Mouse (Mus musculus) CD4-positive helper T cell, adult 2 months (primary cell): ENCODE data around the gene Mpig6b.

Experiments
- DNase-seq: peaks from one replicate; pipeline ENCODE4 v3.0.0-alpha.2; 2012; ENCODE audit warnings: low read depth, missing footprints, low spot score

Mpig6b gene

DNA sequence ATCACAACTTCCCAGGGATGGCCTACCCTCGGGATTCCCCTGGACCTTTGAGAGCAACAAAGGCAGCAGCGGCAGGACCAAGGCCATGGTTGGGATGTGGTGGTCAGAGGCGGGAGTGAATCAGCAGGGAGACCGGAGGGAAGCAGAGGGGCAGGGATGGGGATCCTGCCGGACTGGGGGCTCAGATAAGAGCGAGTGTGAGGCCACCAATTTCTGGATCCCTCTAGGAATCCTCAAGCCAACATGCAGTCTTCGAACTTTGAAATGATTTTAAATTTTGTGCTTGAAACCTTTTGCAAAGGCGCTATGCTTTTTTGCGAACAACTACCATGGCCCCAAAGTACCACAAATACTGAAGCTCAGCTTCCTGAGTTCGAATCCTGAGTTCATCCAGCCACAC lies at the start of gene Mpig6b:
TSS of gene Mpig6b (minus strand) at position 101 of the 400 bp plus-strand sequence.
- no peak for DNase-seq

DNA sequence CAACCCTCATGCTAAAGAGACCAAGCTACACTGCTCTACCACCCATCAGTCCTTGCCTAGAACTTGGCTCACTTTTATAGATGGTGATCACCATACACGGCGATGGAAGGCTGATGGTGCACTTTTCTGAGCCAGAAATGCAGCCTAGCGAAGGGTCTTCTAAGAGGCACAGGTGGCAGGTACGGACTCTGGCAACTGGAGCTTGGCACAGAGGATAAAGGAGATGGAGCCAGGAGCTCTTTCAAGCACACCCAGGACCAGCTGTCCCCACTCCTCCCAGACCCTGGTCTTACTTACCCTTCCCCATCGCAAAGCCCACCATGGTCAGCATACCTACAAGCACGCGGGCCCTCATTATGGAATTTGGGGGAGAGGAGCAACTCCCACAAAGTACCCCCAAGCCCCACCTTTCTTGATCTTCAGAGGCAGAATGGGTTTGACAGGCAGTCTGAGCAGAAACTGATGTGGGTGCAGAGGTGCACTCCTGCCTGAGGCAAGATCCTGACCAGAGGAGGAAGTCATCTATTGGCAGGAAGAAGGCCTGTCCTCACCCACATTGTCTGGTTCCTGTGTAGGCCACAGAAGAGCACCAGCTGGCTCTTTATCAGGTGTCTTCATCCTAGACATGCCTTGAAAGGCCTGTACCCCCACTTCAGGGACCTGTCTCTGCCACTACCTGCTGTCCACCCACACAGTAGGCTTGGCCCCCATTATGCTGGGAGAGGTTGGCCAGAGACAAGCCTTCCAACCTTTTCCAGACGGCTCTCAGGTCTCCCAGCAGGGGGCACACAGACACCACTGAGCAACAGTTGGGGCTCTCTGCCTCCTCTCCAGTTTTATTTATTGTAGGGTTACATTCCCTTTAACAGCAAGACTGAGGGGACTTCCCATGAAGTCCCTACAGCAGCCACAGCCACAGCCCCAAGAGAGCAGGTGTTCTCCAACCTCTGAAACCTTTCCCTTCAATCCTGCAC lies 49.3 kb upstream of the Mpig6b start, which contains the start of gene Ly6g5b:
TSS of gene Ly6g5b (minus strand) at position 383 of the 974 bp plus-strand sequence.
- peak; percentile 59 for DNase-seq

DNA sequence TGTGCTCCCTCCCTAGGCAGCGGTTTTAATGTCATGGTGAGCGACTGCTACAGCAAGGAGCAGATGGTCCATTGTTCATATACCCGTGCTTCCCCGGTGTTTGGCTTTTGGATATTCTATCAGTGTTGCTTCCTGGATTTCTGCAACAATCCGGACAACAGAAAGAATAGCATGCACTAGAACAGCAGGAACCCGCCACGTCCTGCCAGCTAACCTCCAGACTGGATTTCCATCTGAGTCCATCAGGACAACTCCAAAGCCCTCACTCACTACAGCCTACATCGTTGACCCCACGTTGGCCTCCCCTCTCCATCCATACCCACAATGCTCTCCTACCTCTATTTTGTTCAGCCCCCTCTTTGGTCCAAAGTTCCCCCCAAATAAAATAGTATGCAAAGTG lies 45.8 kb upstream of the Mpig6b start:
- DNase-seq = no peak

DNA sequence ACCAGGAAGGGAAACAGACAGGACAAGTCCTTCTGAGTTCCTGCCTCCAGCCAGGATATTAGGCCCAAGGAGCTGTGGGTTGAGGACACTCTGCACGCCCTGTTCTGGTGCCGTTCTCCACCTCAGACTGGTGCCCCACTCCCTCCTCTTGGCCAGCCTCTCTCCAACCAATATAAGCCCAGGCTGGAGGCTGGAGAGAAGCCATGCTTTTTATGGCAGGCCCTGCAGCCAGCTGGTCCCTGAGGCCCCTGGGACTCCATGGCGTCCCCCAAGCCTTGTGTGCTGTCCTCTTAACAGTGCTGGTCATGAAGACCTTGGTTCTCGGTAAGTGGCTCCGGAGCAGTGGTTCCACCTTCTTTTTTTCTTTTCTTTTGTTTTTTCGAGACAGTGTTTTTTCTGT lies 42.1 kb upstream of the Mpig6b start, which contains the start of gene Ly6g5c:
TSS of gene Ly6g5c (plus strand) at position 183 of the 400 bp plus-strand sequence.
- DNase-seq = no peak

DNA sequence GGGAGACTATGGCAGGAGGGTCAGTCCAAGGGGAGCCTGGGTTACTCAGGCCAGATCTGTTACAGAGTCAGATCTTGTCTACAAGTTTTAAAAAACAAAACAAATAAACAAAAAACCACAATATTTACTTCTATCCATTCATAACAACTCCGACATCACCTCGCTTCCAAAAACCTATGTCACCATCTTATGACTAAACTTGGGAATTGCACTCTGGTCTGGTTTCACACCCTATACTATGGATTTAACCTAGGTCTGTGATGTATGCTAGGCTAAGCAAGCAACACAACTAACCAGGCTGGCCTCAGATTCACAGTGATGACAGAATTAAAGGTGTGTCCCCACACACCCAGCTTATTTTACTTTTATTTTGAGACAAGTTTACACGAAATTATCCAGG lies 40.5 kb upstream of the Mpig6b start:
- DNase-seq = no peak

DNA sequence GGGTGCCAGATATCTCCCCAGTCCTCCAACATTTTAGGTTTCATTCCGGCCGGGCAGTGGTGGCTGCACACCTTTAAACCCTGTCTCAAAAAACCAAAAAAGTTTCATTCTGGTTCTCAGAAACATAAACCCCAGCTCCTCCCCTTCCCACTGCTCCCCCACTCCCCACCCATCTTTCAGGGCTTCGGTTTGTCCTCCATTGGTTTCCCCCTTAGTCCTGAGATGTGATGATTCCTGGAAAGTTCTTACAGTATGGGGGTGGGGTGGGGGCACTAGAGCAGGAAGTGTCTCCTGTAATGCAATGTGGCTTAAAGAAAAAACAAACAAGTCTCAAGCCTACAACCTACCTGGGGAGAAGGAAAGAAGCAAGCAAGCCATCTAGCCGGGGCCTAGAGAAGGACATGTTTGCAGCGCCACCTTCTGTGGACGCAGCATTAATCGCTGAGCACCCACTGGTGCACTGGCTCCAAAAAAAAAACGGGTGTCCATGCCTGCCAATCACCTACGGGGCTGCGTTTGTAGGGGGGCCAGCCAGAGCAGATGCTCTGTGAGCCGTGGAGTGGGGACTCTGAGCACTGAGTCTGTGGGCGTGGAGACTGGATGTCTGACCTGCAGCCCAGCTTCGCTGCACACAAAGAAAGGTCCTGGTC lies 39.9 kb upstream of the Mpig6b start:
- DNase-seq = peak; percentile 39

DNA sequence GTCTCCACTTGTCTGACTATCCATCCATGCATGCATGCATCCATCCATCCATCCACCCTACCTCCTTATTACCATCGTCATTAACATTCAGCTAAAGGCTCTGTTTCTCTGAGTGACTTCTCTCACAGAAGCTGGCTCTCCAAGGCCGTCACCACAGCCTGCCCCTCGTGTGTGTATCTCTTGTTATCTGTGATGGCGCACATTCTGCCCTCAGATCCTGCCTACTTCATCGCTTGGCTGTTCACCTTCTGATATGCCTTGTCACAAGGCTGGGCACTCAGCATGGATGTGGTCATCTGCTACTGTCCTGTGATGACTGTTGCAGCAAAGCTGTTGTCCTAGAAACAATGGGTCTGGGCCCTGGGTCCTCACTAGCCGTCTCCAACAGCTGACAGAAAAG lies 38.8 kb upstream of the Mpig6b start:
- no peak for DNase-seq

DNA sequence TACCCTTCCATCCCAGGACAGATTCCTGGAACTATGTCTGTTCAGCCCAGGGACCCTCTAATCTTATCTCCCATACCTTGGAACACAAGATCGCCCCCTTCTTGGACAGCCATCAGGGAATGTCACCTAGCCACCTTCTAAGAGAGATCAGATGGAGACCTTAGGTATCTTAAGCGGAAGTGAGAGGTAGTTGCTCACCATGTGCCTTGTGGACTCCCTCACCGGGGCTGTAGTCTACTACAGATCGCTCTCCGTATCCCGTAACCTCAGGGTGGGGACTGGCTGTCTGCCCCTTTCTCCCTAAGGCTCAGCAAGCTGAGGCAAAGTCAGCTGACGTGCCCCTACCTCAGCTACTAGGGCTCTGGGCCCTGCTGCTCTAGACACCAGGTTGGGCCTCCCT lies 38.1 kb upstream of the Mpig6b start:
- no peak for DNase-seq

DNA sequence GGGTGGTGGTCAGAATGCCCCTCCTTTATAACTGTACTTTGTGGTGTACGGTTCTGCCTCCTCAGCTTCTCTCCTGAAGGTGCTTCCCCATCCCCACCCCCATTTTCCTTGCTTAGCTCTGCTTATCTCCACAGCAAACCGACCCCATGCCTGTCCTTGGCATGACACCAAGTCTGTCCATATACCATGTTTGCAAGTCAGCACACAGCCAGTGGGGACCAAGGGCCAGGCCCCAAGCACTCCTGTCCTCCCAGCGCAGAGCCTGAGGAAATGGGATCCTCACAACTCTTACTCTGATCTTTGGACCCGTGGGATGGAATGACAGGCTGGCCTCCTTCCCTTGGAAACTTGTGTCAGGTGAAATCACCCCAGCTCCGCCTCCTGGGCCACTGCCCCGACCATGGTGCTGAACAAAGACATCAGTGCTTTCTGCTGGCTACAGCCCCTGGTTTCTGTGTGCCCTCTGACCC lies 37.3 kb upstream of the Mpig6b start:
- DNase-seq = no peak

DNA sequence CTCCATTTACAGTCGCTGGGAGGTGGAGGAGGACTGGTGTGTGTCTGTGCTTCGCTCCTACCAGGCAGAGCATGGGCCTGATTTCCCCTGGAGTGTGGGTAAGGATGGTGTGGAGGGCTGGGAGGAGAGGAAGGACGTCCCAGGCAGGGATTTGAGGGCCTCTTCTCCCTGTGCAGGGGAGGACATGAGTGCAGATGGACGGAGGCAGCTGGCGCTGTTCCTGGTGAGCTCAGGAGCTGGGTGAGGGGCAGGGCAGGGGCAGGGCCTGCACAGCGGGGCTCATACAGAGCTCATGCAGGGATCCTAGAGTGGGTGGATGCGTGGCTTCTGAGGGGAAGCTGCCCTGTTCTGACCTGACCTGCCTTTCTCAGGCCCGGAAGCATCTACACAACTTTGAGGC lies 36.3 kb upstream of the Mpig6b start:
- DNase-seq = no peak

DNA sequence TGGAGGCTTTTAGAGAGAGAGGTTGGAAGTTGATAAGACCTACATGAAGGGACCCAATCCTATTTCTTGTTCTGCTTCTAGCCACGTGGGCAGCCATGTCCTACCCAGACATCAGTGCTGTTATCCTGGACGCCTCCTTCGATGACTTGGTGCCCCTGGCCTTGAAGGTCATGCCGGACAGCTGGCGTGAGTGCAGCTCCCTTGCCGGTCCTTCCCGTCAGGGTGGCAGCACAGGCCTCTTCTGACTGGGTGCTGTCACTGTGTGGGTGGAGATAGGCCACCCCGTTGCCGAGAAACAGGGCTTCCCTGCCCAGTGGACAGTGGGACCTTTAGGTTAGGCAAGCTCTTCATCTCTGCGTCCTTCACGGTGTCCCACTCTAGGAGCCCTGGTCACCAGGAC lies 35.2 kb upstream of the Mpig6b start:
- no peak for DNase-seq

DNA sequence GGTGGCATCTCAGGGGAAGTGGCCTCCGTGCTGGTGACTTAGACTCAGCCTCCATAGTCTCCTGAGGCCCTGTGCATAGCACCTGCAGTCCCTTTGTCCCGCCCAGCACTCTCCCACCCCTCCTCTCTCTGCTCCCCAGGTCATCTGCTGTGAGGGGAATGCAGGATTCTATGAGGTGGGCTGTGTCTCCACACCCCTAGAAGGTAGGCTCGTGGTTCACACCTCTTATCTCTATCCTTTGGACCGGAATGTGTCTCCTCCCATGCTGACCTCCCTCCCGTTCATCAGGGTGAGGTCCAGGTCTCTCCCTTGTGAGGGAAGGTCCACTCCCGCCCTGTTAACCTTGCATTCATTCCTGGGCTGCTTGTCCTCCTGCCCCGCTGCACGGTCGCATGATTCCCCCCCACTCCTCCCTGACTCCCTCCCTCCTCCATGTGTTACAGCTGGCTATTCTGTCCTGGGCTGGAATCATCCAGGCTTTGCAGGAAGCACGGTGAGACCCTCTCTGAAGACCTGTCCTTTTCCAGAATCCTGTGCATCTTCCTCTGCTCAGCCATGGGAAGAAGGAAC lies 34.3 kb upstream of the Mpig6b start:
- DNase-seq = no peak

DNA sequence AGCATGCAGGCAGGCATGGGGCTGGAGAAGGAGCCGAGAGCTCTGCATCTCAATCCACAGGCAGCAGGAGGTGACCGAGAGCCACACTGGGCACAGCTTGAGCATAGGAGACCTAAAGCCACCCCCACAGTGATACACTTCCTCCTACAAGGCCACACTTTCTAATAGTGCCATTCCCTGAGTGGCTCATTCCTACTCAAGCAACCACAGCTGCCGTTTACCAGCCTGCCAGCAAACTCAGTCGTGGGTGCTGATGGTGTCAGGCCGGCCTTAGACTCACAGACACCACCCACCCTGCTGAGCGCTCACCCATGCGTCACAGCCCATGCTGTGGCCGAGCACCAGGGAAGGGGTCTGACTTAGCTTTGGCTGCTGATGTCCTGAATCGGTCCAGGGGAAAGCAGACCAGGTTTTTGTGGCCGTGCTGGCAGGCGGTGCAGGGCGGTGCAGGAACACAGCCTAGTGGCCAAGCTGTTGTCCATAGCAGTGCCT lies 31.2 kb upstream of the Mpig6b start:
- no peak for DNase-seq

DNA sequence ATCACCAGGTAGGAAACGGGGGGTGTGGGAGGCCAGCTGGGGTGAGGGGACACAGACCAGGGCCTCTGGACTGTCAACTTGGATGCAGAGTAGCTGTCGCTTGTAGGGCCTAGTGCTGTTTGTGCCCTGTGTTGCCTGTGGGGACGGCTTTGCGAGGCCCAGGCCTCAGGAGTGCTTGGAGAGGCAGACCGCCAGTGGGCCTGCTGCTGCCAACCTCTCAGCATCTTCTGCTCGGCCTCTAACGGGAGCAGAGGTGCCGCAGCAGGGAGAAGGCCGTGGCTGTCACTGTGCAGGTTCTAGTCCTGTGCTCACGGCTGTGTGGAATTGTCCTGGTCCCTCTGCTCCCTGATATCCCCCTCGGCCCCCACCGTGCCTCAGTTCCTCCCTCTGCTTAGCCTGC lies 30.6 kb upstream of the Mpig6b start:
- no peak for DNase-seq

DNA sequence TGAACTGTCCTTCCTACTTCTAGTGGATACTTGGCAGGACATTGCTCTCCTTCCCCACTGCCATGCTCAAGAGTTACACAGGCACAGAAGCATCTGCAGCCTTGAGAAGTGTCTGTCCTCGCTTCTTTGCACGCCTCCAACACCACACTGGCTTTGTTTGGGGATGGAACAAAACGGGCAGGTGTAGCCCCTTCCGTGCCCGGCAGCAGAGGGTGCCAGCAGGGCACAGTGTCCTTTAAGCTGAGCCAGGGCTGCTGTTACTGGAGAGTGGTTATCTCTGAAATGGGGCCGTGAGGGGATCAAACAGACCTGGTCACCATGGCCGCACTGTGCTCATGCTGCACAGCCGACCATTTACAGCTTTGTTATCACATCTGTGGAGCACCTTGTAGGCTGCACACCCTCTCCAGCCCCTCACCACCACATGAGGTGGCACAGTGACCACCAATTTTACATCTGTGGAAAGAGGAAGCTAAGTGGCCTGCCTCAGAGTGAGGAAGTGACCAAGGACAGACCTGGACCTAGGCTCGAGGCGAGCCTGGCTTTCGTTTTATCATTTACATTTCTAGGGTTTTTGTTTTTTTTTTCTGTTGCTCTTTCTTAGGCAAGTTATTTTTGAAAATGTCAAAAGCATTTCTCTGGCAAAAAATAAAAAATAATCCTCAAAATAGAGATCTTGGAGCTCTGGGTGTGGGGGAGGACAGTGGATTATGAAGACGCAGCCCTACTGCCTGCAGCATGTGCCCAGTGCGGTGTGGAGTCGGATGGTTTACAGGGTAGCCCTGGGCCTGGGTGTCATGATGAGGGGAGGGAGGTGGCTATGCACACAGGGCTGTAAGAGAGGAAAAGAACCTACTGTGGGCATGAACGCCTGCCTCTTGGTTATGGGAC lies 28.7 kb upstream of the Mpig6b start:
- no peak for DNase-seq

DNA sequence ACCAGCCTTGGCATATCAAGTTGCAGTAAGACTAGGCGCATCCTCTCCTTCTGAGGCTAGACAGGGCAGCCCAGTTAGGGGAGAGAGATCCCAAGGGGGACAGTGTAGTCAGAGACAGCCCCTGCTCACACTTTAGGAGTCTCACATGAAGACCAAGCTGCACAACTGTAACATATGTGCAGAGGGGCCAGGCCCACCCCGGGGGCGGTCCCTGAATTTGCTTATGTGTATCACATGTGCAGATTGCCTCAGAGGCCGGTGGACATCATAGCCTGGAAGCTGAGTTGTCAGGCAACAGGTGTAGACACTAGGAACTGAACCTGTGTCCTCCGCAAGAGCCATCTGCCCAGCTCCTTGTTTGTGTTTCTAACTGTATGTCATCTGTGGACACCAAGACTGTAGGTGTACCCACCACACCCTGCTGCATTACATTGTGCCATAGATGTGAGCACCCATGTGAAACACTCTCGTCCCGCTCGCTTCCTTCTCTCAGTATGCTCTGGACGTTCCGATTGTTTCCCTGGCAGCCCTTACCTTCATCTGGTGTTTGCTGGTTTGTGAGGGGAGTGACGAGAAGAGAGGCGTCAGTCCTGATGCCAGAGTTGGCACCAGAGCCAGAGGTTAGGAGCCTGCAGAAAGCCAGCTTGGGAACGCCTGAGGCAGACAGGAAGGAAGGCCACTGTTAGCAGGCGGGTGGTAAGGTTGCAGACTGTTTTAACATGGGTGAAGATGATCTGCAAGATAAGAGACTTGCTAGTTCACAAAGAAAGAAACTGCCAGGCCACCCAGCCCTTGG lies 26.6 kb upstream of the Mpig6b start:
- DNase-seq = no peak

DNA sequence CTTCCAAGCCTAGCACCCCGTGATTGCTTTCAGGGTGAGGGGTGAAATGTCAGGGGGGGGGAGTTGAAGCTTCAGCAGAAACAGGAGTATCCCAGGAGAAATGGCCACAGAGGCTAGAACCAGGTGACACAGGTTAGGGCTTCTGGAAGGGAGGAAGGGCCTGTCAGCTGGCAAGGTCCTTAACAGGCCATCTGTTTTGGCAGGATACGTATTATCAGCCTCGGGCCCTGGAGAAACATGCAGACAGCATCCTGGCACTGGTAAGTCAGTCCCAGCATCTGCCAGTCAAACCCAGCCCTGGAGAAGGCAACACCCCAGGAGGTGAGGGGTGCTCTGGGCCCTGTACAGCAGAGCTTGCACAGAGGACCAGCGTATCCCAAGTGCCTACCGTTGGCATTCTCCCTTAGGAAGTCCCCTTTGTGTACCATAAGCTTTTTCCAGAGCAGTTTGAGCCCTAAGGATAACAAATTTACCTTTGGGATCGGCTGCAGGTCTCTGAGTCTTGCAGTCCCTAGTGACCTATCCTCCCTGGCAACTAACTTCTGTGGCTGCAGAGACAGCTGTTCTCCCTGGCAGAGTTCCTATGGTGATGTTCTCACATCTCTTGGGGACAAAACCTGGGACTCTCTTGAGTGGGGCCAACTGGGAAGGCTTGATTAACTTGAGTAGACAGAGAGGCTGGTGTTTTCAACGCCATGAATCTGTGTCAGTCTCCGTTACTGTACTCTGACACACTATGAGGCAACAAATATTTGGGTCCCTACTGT lies 24.4 kb upstream of the Mpig6b start:
- DNase-seq = no peak

DNA sequence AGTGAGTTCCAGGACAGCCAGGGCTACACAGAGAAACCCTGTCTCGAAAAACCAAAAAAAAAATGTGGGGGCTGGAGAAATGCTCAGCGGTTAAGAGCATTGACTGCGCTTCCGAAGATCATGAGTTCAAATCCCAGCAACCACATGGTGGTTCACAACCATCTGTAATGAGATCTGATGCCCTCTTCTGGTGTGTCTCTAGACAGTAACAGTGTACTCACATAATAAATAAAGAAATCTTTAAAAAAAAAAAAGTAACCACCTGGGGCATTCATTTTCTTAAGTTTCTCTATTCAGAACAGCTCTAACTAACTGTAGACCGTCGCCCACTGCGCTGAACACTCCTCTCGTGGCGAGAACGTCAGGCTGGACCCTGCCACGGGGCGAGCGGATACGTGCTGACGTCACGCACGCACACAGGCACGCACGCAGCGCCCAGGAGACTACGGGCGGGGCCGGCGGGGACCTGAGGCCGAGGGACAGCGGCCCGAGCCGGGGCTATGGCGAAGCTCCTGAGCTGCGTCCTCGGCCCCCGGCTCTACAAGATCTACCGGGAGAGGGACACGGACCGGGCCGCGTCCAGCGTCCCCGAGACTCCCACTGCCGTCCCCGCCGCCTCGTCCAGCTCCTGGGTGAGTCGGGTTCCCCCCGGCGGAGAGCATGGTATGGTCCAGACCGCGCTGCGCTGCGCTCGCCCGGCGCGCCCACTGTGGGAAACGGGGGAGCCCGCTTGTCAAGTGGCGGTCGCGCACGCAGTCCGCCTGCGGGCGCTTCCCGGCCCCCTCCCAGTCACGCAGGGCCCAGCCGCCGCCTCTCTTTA lies 23.1 kb upstream of the Mpig6b start, which contains the start of gene Abhd16a:
TSS of gene Abhd16a (plus strand) at position 439 of the 820 bp plus-strand sequence.
- DNase-seq = peak; percentile 96
